Mouse (Mus musculus) CD4-positive, CD25-positive, alpha-beta regulatory T cell, adult 2 months (primary cell): Measurements from ENCODE around the gene Calhm1.
"Not testable (repeated sequence)": the region's sequence is repeated elsewhere in the genome, so short reads cannot be mapped to it uniquely, and the experiment has no call there.

Source experiments
- DNase-seq: peaks from one replicate; pipeline ENCODE4 v3.0.0-alpha.2; 2012; ENCODE audit warnings: low read depth, low spot score

The Calhm1 gene

GRCm38 (mm10) chr19:47153767-47154166 is 9.7 kb upstream of the Calhm1 start:
- no peak for DNase-seq

- DNase-seq: no peak
Observed at GRCm38 (mm10) chr19:47152062-47152369, 8.0 kb upstream of the Calhm1 start.

GRCm38 (mm10) chr19:47151332-47152061 is 7.4 kb upstream of the Calhm1 start:
- no peak for DNase-seq

GRCm38 (mm10) chr19:47149854-47150253 is 5.8 kb upstream of the Calhm1 start:
- DNase-seq: no peak

GRCm38 (mm10) chr19:47148267-47148847 is 4.3 kb upstream of the Calhm1 start:
- DNase-seq: no peak

GRCm38 (mm10) chr19:47142438-47142837 is 1.6 kb downstream of the Calhm1 start:
- no peak for DNase-seq

GRCm38 (mm10) chr19:47139611-47140010 is 4.4 kb downstream of the Calhm1 start:
- not testable (repeated sequence) for DNase-seq

GRCm38 (mm10) chr19:47137771-47138421 is 6.2 kb downstream of the Calhm1 start, which contains the start of gene Calhm2:
Calhm2 (minus strand) TSS chr19:47138294.
- DNase-seq: peak; percentile 67

- DNase-seq: peak; percentile 58
Observed at GRCm38 (mm10) chr19:47137051-47137581, 6.9 kb downstream of the Calhm1 start.

GRCm38 (mm10) chr19:47136170-47136569 is 7.9 kb downstream of the Calhm1 start:
- no peak for DNase-seq

GRCm38 (mm10) chr19:47135568-47135967 is 8.5 kb downstream of the Calhm1 start:
- no peak for DNase-seq

- no peak for DNase-seq
Observed at GRCm38 (mm10) chr19:47133161-47133560, 10.9 kb downstream of the Calhm1 start.

GRCm38 (mm10) chr19:47130551-47131125 is 13.4 kb downstream of the Calhm1 start:
- DNase-seq: no peak

- DNase-seq: no peak
Observed at GRCm38 (mm10) chr19:47128835-47129234, 15.2 kb downstream of the Calhm1 start.

- no peak for DNase-seq
Observed at GRCm38 (mm10) chr19:47128164-47128563, 15.9 kb downstream of the Calhm1 start.

- peak; percentile 70 for DNase-seq
Observed at GRCm38 (mm10) chr19:47122802-47123201, 21.3 kb downstream of the Calhm1 start.

GRCm38 (mm10) chr19:47121054-47121453 is 23.0 kb downstream of the Calhm1 start:
- DNase-seq: peak; percentile 57

- DNase-seq: no peak
Observed at GRCm38 (mm10) chr19:47118634-47119033, 25.4 kb downstream of the Calhm1 start.

- DNase-seq: no peak
Observed at GRCm38 (mm10) chr19:47104641-47105271, 39.3 kb downstream of the Calhm1 start.

GRCm38 (mm10) chr19:47101080-47101479 is 43.0 kb downstream of the Calhm1 start:
- no peak for DNase-seq
